Mouse (Mus musculus) ovary, postnatal 36 days (tissue): ENCODE results near the gene Tdrd9.
A peak's percentile ranks its signal among the peaks of the same experiment; 100 is the strongest.
"Not testable (repeated sequence)": the region's sequence is repeated elsewhere in the genome, so short reads cannot be mapped to it uniquely, and the experiment has no call there.

ENCODE experiments used
- DNase-seq: peaks from one replicate; pipeline ENCODE4 v3.0.0; 2022; ENCODE audit warnings: low spot score, mixed read lengths

Tdrd9 gene

DNA sequence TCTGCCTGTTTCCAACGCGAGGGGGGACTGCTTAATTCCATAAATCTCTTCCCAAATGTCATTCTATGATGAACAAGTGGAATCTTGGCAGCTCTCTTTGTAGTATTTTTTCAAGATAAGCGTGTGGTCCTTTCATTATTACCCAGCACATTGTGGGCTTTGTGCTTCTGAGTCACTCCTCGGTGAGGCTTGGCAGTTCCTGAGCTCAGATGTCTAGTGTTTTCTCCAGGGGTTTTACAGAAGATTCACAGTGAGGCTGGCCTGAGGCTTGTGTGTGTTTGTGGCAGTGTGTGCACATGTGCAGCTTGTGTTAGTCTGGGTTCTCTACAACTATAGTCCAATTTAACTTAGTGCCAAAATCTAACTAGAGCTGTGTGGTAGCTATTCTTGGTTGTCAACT lies 56.0 kb downstream of the Tdrd9 start:
- DNase-seq: no peak

DNA sequence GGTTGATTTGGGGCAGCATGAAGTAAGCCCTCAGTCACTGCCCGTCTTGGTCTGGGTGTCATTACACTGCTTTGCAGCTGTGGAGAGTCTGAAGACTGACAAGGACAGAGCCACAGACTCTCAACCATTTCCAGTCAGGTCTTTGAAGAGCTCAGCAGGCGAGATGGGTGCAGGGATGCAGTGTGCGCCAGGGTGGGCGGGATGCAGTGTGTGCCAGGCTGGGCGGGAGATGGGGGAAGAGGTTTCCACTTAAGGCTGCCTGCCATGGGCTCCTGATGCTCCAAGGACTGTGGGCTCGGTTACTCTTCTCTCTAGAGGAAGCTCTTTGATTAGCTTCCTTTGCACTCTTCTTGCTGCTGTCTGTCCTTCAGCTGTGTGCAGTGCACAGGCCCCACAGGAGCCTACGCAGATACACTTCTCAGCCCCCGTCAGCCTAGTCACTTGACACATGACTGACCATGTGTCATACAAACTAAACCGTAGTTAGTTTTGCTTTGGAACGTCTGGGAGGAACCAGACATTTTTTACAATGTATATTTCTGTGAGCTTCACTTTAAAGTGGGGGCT lies 62.1 kb downstream of the Tdrd9 start:
- no peak for DNase-seq

DNA sequence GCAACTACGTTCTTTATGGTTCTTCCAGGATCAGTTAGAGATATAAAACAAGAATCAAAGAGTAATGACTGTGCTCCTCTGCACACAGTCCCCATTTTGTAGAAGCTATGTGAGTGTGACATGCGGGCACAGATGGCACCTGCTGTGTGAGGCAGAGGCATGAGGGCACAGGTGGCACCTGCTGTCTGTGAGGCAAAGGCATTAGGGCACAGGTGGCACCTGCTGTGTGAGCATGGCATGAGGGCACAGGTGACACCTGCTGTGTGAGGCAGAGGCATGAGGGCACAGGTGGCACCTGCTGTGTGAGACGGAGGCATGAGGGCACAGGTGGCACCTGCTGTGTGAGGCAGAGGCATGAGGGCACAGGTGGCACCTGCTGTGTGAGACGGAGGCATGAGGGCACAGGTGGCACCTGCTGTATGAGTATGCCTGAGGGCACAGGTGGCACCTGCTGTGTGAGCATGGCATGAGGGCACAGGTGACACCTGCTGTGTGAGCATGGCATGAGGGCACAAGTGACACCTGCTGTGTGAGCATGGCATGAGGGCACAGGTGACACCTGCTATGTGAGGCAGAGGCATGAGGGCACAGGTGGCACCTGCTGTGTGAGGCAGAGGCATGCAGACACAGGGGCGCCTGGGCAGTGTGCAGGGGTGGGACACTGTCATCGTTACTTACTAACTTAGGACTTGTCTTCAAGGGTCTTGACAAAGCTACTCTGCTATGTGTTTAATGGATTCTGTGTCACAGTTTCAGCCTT lies 64.2 kb downstream of the Tdrd9 start:
- not testable (repeated sequence) for DNase-seq

DNA sequence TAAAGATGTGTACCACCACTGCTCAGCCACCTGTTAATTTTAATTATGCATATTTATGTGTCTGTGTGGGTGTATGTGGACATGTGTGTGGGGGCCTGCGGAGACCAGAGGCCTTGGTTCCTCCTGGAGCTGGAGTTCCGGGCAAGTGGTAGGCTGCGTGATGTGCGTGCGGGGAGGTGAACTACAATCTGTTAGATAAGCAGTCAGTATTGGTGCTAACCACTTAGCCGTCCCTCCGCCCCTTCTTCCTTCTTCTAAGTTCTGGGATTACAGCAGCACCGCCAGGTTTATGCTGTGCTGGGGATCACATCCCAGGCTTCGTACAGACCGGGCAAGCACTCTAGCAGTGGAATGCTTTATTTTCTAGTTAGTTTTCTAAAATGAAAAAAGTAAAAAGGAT lies 67.1 kb downstream of the Tdrd9 start:
- DNase-seq: no peak

DNA sequence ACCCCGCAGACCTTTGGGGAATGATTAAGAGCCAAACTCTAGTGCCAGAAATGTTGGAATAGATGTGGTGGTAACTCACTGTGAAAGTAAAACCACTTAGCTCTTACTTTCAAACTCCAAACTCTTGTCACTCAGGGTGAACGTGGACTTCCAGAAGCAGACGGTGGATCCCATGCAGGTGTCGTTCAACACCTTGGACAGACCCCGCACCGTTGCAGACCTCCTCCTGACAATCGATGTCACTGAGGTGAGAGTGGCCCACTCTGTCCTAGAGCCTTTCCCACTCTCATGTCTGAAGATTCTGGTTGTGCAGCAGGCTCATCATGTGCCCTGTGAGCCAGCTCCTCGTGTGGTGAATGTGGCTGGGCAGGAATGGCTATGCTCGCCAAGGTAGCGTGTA lies 67.8 kb downstream of the Tdrd9 start:
- DNase-seq: no peak

DNA sequence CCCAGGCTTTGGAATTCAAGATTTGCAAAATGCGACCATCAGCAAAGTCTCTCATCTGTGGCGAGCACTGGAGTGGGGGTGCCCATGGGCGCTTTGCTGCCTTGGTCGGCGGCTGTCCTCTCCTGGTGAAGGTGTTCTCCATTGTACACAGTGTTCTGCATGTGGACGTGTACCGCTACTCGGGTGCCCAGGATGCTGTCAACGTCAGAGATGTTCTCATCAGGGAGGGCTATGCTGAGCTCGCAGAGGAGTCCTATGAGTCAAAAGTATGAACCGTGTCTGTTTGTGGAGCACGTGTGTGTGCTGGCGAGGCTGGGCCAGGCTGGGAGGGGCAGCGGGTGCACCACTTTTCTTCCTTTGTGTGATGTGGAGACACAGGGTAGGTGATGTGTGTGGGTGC lies 71.3 kb downstream of the Tdrd9 start:
- no peak for DNase-seq

DNA sequence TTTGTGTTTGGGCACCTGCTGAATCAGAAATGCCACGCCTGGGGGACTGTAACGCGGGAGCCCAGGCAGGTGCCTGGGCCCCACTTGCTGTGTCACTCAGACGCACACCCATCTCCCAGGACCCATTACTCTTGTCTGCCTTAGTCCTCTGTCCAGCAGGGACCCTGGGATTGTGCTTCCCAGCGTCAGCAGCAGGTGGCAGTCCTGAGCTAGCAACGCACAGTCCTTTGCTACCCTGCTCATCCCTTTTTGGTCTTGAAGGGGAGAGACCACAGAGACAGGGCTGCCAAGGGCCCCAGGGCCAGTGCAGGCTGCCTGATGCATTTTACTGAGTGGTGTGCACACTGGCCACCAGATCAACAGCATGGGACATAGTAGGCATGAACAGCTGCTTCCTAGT lies 106.3 kb downstream of the Tdrd9 start:
- DNase-seq: peak; percentile 77

DNA sequence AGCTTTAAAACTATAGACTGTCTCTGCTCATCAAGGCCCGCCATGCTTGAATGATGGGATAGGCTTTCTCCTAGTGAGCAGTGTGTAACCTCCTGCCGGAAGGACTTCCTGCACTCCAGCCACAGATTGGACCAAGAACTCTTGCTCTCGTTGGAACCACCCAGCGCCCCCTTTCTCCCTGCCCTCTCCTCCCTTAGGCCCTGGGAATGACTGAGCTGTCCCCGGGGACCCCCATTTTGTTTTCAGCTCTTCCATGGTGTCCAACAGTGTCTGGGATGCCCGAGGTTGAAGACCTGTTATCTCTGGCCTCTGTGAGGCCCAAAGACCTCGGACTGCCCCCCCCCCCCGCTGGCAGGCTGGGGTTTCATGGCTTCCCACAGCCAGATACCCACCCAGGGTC lies 108.6 kb downstream of the Tdrd9 start:
- no peak for DNase-seq

DNA sequence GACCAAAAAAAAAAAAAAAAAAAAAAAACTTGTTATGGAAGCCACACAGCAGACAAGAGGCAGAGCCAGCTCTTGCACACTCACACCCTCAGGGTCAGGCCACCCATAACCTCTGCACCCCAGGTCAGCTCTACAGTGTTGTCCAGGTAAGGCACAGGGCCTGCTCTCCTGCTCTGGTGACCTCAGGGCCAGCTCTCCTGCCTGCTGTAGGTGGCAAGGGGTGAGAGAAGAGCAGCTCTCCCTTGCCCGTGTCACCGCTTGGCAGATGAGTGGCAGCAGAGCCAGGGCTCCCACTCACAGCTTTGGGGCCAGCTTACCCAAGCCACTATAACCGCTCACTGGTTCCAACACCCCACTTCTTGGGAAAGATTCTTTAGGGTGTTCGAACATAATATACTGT lies 109.6 kb downstream of the Tdrd9 start:
- no peak for DNase-seq

DNA sequence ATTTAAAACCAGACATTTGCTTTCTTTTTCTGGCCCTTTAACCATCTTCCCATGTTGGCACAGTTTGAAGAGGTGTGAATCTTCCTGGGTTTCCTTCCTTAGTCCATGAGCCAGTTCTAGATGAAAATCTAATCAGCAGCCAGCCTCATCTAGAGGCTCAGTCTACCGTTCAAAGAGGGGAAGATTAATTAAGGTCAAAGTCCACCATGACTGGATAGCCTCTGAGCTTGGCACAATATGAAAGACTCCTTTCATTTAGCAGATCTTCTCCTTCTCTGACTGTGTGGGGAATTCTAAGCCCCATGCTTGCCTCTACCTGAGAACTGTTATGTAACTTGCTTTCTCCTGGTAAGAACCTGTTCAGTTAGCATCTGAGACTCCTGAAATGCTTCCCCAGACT lies 110.9 kb downstream of the Tdrd9 start:
- DNase-seq: no peak

DNA sequence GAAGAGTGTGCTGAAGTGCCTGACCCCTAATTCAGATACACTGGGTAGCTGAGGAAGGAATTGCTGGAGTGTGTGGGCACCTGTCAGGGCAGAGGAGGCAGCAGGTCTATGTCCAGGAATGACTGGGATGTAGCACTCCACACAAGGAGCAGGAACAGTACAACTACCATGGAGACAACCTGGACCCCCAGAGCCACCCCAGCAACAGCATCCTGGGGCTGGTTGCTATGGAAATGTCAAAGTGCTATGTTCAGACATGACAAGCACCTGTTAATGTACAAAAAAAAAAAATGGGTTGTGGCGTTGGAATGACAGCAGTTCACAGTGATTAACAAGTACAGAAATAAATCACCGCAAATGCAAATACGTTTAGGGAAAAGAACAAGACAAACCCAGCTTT lies 114.9 kb downstream of the Tdrd9 start:
- DNase-seq: no peak

DNA sequence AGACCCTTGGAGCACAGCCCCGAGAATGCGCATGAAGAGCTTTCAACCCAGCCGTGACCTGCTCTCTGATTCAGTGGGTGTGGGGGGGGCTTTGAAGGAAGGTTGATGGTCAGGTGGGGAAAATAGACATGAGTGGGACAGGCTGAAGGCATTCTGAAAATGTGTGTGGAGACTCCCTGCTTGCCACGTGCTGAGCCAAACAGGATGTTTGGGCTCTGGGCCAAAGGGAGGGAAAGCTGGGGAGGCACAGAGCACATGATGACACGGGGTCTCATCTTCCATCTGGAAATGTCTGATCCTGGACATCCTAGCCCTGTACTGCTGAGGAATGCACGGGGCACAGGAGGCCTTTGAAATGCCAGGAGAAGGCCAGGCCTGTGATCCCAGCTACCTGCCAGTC lies 115.4 kb downstream of the Tdrd9 start:
- DNase-seq: no peak

DNA sequence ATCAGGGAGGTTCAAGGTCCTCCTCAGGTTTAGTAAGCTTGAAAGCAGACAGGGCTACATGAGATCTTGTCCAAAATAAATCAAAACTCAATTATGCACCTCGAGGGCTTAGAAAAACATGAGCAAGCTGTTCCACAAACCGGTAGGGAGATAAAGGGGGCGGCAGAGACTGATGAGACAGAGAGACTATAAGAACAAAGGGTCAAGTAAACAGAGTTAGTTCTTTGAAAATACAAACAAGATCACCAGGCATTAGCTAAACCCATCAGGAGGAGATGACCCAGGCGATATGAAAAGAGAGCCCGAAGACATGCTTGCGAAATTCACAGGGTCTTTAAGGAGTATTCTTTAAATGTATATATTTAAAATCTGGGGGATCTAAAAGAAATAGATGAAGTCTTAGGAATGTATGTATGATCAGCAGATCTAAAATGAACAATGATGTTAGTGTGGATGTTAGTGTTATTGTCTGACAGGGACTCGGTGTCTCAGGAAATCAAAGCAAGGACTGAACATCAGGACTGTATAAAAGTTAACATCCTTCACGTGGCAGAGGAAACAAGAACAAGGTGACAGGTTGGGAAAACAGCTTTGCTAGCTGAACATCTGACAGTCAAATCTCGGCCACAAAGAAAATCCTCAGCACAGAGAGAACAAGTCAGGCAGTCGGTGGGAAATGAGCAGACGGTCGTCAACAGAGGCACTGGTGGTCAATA lies 117.4 kb downstream of the Tdrd9 start:
- no peak for DNase-seq

DNA sequence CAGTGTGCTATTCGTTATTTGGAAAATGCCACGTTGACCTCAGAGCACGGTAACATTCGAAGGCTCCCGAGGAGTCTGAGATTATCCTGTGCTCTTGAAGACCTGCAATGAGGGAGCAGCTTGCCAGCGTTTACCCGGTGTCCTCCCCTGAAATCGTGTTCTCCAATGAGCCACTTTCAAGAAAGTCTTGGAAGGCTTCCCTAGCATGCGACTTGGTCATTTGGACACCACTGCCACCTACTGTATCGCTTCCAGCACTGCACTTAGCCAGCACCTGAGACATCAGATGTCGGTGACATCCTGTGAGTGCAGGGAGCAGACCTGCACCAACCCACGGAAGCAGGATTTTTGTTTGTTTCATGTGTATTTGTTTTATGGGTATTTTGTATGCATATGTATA lies 119.7 kb downstream of the Tdrd9 start:
- DNase-seq: peak; percentile 57

DNA sequence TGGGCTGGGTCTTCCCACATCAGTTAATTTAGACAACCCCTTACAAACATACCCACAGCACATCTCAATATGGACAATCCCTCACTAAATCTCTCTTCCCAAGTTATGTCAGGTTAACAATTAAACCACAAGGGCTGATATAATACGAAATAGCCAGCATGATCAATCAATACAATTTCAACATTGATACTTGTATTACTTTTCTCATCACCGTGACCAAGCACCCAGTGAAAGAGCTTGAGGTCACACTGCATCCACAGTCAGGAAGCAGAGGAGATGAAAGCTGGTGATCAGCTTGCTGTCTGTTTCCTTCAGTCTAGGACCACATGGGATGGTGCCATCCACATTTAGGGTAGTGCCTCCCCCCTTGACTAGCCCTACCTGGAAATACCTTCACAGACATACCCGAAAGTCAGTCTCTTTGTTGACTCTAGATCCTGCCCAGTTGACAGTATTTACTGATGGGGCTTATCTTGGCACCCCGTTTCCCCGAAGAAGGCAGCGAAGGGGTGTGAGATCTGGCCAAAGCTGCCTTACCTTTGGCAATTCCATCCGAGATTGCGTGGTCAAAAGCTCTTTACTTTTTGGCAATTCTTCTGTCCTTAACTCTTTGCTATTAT lies 123.0 kb downstream of the Tdrd9 start:
- no peak for DNase-seq

DNA sequence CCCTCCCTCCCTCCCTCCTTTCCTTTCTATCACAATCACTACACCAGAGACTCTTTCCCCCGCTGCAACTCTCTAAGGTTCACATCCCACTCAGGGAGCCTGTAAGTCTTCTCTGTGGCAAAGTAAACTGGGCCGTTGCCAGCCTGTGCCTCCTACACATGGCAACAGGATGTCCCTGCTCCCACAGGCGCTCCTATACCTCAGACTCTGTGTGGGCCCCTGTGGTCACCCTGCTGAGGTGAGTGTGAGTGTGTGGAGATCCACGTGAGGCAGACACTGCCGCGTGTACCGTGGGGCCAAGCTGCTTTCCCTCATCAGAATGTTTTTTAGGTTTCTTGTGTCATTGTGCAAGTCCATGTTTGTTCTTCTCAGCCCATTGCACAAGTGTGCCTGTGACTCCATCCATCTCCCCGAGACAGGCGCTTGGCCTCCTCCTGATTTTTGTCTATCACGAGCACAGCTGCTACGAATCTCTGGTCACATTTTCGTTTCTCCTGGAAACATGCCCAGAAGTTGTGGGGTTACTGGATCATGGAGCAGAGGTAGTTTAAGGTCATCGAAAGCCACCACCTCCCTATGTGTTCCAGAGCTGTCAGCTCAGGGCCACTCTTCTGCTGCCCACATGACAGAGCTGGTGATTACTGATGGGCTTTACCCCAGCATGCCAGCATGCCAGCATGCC lies 124.8 kb downstream of the Tdrd9 start:
- DNase-seq: peak; percentile 37

DNA sequence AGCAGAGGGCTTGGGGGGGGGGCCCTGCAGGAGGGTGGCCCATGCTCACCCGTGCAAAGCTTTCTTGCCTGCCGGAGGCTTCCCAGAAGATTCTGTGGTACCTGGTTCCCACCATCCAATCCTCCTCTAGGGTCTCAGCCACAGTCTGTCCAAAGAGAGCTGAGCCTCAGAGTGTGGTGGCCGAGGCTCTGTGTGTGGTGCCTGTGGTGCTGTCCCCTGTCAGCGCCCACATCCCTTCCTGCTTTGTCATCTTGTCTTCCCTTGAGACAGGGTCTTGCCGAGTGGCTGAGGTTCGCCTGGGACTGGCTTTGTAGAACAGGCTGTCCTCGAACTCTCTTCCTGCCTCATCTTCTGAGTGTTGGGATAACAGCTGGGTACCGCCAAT lies 125.4 kb downstream of the Tdrd9 start:
- DNase-seq: no peak

DNA sequence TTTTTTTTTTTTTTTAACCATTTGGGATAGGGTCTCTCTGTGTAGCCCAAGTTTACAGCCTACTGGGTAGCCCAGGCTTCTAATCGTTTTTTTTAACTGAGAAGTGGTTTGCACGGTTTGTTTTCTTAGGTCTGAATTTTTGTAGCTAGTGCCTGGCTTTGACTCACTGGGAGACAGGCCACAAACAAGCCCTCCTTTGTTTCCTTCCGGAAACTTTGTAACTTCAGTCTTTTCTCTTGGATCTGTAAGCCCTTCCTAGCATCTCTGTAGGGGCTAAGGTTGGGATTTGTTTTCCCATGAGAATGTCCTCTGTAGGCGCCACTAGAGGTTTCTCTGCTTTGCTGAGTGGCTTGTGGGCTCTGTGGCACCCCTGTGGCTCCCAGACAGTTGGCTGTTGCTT lies 128.7 kb downstream of the Tdrd9 start:
- DNase-seq: no peak

DNA sequence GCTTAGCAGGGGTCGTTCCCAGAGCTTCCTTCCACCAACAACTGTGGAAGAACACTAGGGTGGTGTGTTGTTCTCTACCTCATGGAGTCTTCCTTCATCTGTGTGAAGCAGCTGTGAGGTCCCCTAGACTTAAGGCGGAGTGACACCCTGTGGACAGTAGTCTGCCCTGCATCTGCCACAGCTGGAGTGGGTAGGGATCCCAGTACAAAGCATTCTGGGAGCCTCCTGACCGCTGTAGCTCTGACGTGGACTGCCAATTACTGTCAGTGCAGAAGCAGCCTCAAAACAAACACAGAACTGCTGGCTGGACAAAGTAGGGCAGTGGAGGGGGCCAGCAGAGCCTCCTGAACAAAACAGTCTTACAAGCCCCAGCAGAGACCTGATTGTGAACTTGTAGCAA lies 129.7 kb downstream of the Tdrd9 start:
- DNase-seq: no peak

DNA sequence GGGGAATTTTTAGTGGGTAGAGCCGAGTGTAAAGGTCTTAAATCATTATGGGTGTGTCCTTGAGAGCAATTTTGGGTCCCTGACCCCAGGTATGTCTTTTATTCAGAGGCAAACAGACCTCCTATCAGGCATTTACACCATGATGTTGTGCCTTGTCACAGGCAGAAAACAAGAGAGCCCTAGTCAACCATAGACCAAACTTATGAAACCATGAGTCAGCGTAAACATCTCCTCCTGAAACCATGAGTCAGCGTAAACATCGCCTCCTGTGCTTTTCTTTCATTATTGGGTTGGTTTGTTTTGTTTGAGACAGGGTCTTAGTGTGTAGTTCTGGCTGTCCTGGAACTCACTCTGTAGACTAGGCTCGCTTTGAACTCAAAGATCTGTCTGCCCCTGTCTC lies 131.8 kb downstream of the Tdrd9 start:
- DNase-seq: no peak

DNA sequence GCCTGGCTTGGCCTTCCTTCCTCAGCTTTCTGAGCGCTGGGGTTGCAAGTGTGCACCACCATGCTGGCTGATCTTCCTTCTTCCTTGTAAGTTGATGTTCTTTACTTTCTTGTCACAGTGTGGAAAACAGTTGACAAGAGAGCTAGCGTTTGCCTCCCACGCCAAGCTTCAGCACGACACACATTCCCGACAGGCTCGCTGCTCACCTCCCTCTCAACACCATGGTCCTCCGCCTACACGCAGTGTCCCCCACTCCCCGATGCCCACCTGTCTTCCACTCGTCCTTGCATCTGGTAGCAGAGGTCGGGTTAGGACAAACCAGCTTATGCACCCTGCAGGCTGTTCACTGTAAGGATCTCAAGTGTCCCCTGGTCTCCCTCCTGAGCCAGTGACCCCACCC lies 133.5 kb downstream of the Tdrd9 start:
- no peak for DNase-seq

DNA sequence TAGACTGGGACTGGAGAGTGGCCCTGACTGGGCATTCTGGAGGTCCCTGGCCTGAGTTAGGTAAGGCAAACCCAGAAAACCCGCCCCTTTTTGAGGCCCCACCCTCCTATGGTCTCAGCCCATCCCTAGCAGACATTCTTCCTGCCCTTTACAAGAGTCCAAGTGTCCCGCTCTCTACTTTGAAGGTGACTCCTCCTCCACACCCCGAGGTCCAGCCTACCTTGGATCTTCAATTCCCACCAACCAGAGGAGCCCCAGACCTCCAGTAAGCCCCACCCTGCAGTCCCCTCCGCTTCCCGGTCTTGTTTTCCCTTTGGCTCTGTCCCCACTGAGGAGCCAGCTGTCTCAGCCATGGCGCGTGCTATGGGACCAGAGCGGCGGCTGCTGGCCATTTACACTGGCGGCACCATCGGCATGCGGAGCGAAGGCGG lies 135.2 kb downstream of the Tdrd9 start, which contains the start of gene Aspg:
Aspg (plus strand) TSS at position 139 of the 431 bp plus-strand sequence.
- DNase-seq: peak; percentile 27
